Mouse (Mus musculus) liver, embryonic 14.5 days (tissue): Measurements from ENCODE around the gene Mlec.

Experiments
- CTCF ChIP-seq: IDR thresholded peaks from 2 replicates; pipeline ENCODE4 v1.5.1; 2016; ENCODE audit warnings: antibody characterized with exemption, low read depth, control low read depth
- EP300 ChIP-seq: IDR thresholded peaks from 2 replicates; pipeline ENCODE4 v1.6.1; 2016; ENCODE audit warnings: antibody characterized with exemption, low read depth

- TF ChIP-seq CTCF (no peak), EP300 (no peak)
Measured at GRCm38 (mm10) chr5:115120978-115121377, 37.0 kb downstream of the Mlec start.
